Mouse (Mus musculus) gastrocnemius, postnatal 25 days (tissue): ENCODE data around the gene Krtap4-2. TPM values are rescaled to one million over a fixed set of nuclear protein-coding genes. Genes with fewer than 3 reads are reported as not detected.
"Not testable (repeated sequence)": the region's sequence is repeated elsewhere in the genome, so short reads cannot be mapped to it uniquely, and the experiment has no call there.

Experiments
- DNase-seq: peaks from one replicate; pipeline ENCODE4 v3.0.0; 2022
- long read RNA-seq, 2 experiments: library from polyadenylated mRNA; stranded (forward); transcript quantifications; one replicate each; pipeline ENCODE4 v2.0.0; 2021
- total RNA-seq, 2 experiments: library from RNA; stranded (reverse); gene quantifications; 1 replicate in 1 of 2; 2 replicates in 1 of 2; pipeline ENCODE4 v1.2.3; 2021

Gene Krtap4-2
- total RNA-seq: not detected
- long read RNA-seq, experiment 1: 0 reads
- long read RNA-seq, experiment 2: 0 reads

- DNase-seq: no peak
These were observed at the start of gene Krtap4-2 for GRCm38 (mm10) chr11:99634653-99635134. Gene Krtap4-2 (minus strand): TSS chr11:99635084.

DNA sequence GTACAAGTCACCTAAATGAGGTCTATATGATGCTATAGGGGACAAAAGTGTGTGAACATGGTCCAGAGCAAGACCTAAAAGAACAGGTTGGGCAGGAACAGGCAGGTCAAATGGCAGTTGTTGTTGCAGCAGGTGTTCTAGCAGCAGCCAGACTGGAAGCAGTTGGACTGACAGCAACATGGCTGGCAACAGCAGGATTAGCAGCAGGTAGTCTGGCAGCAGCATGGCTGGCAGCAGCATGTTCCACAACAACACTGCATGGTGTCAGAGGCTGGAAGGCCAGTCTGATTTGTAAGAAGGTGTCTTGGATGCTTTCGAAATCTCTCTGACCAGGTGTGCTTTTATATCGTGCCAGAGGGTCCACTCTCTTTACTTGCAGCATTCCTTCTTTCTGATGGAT lies 48.6 kb upstream of the Krtap4-2 start:
- DNase-seq: no peak

DNA sequence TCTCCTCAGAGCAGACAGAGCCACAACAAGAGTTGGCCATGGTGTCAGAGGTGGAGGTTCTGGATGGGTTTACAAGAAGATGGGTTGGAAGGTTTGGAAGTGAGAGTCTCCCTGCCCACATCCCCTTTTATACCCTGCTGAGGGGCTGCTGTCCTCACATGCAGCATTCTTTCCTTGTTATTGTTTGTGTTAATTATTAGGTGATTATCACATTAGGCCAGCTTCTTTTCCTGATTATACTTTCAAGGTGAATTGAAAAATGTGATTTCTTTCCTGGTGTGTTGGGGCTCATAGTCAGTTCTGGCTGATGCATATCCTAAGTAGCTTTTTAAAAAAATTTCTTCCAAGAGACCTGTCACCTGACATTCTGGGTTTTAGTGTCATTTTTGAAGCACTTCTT lies 31.0 kb upstream of the Krtap4-2 start, which contains the start of gene Krtap4-6:
Krtap4-6 (minus strand) TSS at position 101 of the 400 bp plus-strand sequence.
- DNase-seq: no peak

DNA sequence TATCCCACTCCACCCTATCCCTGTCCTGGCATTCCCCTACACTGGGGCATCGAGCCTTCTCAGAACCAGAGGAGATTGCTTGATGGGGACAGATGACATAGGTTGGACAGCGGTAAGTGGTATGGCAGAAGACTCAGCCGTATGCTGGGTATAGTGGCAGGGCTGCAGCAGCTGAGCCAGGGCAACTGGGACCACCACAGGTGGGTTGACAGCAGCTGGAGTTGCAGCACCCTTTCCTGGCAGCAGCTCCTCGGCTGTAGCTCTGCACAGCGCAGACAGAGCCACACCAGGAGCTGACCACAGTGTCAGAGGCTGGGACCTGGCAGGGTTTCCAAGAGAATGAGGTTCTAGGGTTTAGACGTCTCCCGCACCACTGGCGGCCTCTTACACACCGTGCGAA lies 27.9 kb upstream of the Krtap4-2 start:
- DNase-seq: no peak

DNA sequence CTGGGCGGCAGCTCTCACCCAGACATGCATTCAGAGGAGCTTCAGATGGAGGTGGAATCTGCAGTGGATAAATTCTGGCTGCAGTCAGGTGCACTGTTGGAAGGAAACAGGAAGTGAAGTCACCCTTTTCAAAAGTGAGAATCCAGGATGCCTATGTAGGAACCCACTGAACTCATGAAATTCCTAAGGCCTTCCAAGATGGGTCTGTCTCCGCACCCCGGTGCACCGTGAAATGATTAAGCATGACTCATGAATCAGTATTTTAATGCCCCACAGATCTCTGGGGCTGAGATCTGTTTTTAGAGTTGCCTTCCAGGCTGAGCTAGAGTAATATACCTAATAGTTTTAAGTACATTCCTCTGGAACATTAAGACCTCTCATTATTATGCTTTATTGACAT lies 24.4 kb upstream of the Krtap4-2 start:
- no peak for DNase-seq

DNA sequence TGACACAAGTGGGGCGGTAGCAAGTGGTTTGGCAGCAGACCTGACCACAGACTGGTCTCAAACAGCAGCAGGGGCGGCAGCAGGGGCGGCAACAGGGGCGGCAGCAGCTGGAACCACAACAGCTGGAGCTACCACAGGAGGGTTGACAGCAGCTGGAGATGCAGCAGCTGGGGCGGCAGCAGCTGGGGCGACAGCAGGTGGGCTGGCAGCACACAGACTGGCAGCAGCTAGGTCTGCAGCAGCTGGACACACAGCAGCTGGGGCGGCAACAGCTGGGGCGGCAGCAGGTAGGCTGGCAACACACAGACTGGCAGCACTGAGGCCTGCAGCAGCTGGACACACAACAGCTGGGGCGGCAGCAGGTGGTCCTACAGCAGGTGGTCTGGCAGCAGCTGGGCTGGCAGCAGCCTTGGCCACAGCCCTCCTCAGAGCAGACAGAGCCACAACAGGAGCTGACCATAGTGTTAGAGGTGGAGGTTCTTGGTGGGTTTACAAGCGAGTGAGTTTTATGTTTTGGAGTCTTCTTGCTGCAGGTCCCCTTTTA lies 23.7 kb upstream of the Krtap4-2 start, which contains the start of gene Gm11563:
Gm11563 (minus strand) TSS at position 494 of the 544 bp plus-strand sequence.
- not testable (repeated sequence) for DNase-seq

- no peak for DNase-seq
These were observed 22.2 kb upstream of the Krtap4-2 start for GRCm38 (mm10) chr11:99657051-99657450.

DNA sequence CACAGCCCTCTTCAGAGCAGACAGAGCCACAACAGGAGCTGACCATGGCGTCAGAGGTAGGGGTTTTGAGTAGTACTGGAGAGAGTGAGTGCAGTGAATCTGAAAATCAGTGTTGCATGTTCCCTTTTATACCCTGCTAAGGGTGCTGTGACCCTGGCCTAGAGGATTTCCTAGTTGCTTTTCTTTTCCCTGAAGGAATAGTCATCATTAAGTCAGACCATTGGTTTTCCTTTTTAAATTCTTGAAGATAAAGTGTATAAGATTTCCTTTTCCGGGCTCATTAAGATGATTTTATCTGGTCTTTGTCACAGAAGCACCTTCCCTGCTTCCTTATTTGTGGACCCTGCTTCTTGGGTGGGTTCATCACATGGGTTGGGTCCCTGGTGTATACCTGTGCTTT lies 15.3 kb upstream of the Krtap4-2 start, which contains the start of gene Gm11555:
Gm11555 (minus strand) TSS at position 101 of the 400 bp plus-strand sequence.
- DNase-seq: no peak

- no peak for DNase-seq
These were observed 11.6 kb upstream of the Krtap4-2 start for GRCm38 (mm10) chr11:99646444-99646843.

GRCm38 (mm10) chr11:99644351-99644750 lies 9.5 kb upstream of the Krtap4-2 start:
- DNase-seq: no peak

GRCm38 (mm10) chr11:99643635-99644139 lies 8.8 kb upstream of the Krtap4-2 start, which contains the start of gene Krtap4-7:
Gene Krtap4-7 (minus strand): TSS chr11:99644089.
- not testable (repeated sequence) for DNase-seq

DNA sequence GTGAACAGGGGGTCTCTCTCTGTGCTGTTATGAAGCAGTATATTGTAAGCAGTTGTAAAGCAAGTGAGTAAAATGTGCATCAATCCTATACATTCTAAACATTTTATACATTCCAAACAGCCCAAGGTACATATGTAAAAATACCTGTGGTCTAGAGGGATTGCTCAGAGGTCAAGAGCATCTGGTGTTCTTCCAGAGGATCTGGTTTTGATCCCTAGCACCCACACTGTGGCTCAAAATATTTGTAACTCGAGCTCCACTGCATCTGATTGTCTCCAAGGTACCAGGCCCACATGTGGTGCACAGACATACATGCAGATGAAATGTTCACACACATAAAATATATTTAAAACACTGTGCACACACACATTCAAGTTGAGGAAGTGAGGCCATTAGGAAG lies 6.0 kb upstream of the Krtap4-2 start:
- no peak for DNase-seq

- no peak for DNase-seq
These were observed 2.2 kb upstream of the Krtap4-2 start for GRCm38 (mm10) chr11:99637086-99637485.

DNA sequence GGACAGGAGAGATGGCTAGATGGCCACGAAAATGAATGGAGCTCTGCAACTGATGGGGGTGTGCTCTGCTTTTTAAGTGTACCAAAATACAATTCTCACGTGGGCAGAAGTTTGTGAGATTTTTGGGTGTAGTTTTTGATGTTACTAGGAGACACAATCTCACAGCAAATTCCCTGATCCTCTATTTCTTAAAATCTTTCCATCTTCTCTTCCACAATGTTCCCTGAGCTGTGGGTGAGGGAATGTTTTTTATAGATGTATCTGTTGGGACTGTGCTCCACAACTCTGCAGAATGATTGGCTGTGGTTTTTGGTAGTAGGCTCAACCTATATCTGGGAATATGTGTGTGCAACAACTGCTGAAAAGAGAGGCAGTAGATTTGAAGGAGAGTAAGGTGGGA lies 1.6 kb downstream of the Krtap4-2 start:
- no peak for DNase-seq

DNA sequence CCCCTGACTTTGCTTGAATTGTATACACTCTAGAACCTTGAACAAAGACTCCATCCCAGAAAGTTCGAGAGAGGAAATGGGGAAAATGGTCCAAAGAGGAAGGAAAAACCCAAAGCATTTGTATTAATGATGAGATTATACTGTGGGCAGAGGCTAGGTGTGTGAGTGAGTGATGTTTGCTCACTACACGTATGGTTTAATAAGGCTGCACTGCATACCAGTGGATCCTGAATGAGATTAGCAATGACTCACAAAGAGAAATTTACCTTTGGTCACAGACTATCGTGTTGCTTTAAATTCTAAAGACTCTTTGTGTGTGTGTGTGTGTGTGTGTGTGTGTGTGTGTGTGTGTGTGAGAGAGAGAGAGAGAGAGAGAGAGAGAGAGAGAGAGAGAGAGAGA lies 4.0 kb downstream of the Krtap4-2 start:
- no peak for DNase-seq

DNA sequence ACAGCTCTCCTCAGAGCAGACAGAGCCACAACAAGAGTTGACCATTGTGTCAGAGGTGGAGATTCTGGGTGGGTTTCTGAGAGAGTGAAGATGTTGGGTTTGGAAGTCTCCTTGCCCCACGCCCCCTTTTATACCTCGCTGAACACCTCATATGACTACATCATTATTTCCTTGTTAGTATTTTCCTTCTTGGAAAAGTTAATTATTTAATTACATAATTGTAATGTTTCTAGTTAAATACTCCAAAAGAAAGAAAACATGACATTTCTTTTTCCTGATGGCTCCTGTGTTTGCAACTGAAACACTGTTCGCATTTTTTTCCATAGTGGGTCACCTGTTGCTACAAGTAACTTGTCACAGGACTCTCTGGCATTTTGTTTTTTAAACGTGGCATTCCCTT lies 6.7 kb downstream of the Krtap4-2 start, which contains the start of gene Krtap4-1:
Krtap4-1 (minus strand) TSS at position 101 of the 400 bp plus-strand sequence.
- no peak for DNase-seq

DNA sequence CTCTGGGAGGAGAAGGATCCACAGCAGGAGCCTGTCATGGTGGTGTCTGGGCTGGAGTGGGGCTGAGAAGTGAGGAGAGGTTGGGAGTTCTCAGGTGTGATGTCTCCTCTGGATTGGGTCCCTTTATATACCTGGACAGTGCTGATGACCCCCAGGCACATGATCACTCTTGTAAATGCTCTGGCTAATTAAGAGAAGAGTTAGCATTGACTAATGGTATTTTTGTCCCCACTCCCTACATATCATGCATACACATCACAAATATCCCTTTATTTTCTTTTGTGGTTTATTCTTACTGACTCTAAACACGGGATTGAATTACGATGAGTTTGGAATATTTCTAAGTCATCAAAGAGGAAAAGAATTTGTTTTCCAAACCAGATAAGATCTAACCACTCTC lies 14.5 kb downstream of the Krtap4-2 start, which contains the start of gene Gm11562:
Gm11562 (minus strand) TSS at position 101 of the 400 bp plus-strand sequence.
- no peak for DNase-seq

DNA sequence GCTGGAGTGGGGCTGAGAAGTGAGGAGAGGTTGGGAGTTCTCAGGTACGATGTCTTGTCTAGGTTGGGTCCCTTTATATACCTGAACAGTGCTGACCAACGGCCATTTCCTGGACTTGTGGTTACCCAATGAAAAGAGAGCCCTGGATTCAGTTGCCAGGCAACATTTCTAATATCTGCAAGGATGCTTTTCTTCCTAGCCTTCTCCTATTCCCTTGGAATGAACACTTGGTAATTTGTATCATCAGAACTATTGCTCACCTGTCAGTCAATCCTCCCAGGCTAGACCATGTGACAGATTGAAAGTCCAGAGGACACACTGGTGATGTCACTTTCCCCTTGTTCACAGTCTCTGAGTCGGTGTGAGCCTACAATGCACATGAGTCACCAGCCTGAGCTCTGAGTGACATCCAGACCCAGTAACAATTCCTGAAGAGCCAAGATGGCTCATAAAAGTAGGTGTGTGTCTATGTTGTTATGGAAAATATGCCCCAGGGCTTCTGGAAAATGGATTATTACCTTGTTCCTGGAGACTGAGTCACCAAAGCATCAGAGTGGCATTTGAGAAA lies 20.0 kb downstream of the Krtap4-2 start, which contains the start of gene Krtap2-4:
Krtap2-4 (minus strand) TSS at position 51 of the 568 bp plus-strand sequence.
- DNase-seq: no peak

- not testable (repeated sequence) for DNase-seq
These were observed 24.8 kb downstream of the Krtap4-2 start, which contains the start of gene Gm11937 for GRCm38 (mm10) chr11:99610089-99610488. Gene Gm11937 (minus strand): TSS chr11:99610189.

- no peak for DNase-seq
These were observed 25.8 kb downstream of the Krtap4-2 start for GRCm38 (mm10) chr11:99609126-99609525.

- DNase-seq: not testable (repeated sequence)
These were observed 31.7 kb downstream of the Krtap4-2 start, which contains the start of gene Gm11938 for GRCm38 (mm10) chr11:99603208-99603607. Gene Gm11938 (minus strand): TSS chr11:99603308.

- not testable (repeated sequence) for DNase-seq
These were observed 37.1 kb downstream of the Krtap4-2 start, which contains the start of gene Krtap9-3 for GRCm38 (mm10) chr11:99597742-99598141. Gene Krtap9-3 (minus strand): TSS chr11:99598105.

- DNase-seq: no peak
These were observed 43.9 kb downstream of the Krtap4-2 start, which contains the start of gene Krtap1-3 for GRCm38 (mm10) chr11:99590981-99591380. Gene Krtap1-3 (minus strand): TSS chr11:99591339.
